Comparison of ENCODE assay signal across 15 mouse cellular contexts in the genomic region with DNA sequence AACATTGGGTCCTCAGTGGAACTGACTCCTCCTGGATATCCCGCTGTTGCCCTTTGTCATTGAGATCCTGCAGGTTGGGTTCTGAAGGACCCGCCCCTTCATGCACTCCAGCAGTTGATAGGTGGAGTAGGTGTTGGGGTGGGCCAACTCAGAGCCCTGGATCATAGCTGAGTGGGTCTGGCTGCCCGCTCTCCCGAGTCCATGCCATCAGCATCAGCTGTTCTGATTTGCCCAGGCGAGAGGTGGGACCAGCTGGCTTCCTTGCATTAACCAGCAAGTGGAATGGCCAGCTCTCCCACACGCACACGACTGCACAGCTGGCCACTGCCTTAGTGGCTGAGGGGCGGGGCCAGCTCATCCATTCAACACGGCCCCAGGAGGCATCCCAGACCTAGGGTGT. TPM values are rescaled to one million over a fixed set of nuclear protein-coding genes. Genes with fewer than 3 reads are reported as not detected.
A peak's percentile ranks its signal among the peaks of the same experiment; 100 is the strongest.
DNase-seq lines count a peak whose midpoint lies in the region; ATAC-seq and TF ChIP-seq lines count a peak whose summit lies in the region.
"Had no signal": no experiment of that assay in that cellular context is flagged by ENCODE, and none has a peak within 500 bp of the region (broad histone marks: within the 10 kb centered on the region; RNA-seq: fewer than 3 reads in every experiment).

No protein-coding gene starts in this region.

- H3K4me1 ChIP-seq in hindbrain, embryonic 11.5 days (replicated peaks; ENCODE audit: control insufficient read depth, insufficient read depth, low read length), result no peaks in the 10 kb centered on the region
- H3K4me1 ChIP-seq in hindbrain, embryonic 14.5 days (replicated peaks; ENCODE audit: control insufficient read depth, insufficient read depth, low read length), result peaks cover 4% of the 10 kb centered on the region; the same call in 1 of the 2 replicates
- H3K4me1 ChIP-seq in lung, postnatal 0 days (ENCODE audit: insufficient read depth, low read depth, low read length), result peaks cover 5% of the 10 kb centered on the region; the same call in 1 of the 2 replicates

- H3K4me3 ChIP-seq in hindbrain, embryonic 11.5 days (ENCODE audit: low read depth, low read length), result no peak overlapping the region
- no peak overlapping the region for H3K4me3 ChIP-seq in hindbrain, embryonic 14.5 days (replicated peaks; ENCODE audit: low read length)
- H3K4me3 ChIP-seq in lung, postnatal 0 days (ENCODE audit: low read depth, low read length), result no peak overlapping the region
- H3K4me3 ChIP-seq: embryonic facial prominence, embryonic 13.5 days; forebrain, embryonic 10.5 days; heart, embryonic 13.5 days; liver, embryonic 12.5 days; megakaryocyte, embryonic 14.5 days had no signal

- no peak for TF ChIP-seq CTCF in lung, postnatal 0 days (IDR thresholded peaks at IDR 0.05)

- H3K36me3 ChIP-seq in hindbrain, embryonic 11.5 days (ENCODE audit: control insufficient read depth, insufficient read depth, low read length), result no peaks in the 10 kb centered on the region
- H3K36me3 ChIP-seq in hindbrain, embryonic 14.5 days (replicated peaks; ENCODE audit: control insufficient read depth, insufficient read depth), result no peaks in the 10 kb centered on the region
- no peaks in the 10 kb centered on the region for H3K36me3 ChIP-seq in lung, postnatal 0 days (ENCODE audit: insufficient read depth, low read length)
- H3K36me3 ChIP-seq: embryonic facial prominence, embryonic 13.5 days; forebrain, embryonic 10.5 days; heart, embryonic 13.5 days; liver, embryonic 12.5 days had no signal

- H3K9ac ChIP-seq in hindbrain, embryonic 11.5 days (ENCODE audit: low read depth, low read length), result no peak overlapping the region
- H3K9ac ChIP-seq in hindbrain, embryonic 14.5 days, result no peak overlapping the region
- no peak overlapping the region for H3K9ac ChIP-seq in lung, postnatal 0 days (replicated peaks; ENCODE audit: low read depth)
- H3K9ac ChIP-seq: embryonic facial prominence, embryonic 13.5 days; heart, embryonic 13.5 days; liver, embryonic 12.5 days had no signal

- ATAC-seq in hindbrain, embryonic 11.5 days (ENCODE audit: low FRiP score), result peak; percentile 41; the same call in 1 of the 2 replicates
- no peak for ATAC-seq in hindbrain, embryonic 14.5 days (ENCODE audit: low FRiP score)
- ATAC-seq in lung, postnatal 0 days, result no peak
- ATAC-seq: liver, embryonic 12.5 days had no signal

- no peaks in the 10 kb centered on the region for H3K27me3 ChIP-seq in hindbrain, embryonic 11.5 days (ENCODE audit: control insufficient read depth, insufficient read depth, low read length)
- no peaks in the 10 kb centered on the region for H3K27me3 ChIP-seq in hindbrain, embryonic 14.5 days (ENCODE audit: control insufficient read depth, insufficient read depth, low read length)
- no peaks in the 10 kb centered on the region for H3K27me3 ChIP-seq in lung, postnatal 0 days (replicated peaks; ENCODE audit: insufficient read depth, low read length)
- H3K27me3 ChIP-seq: embryonic facial prominence, embryonic 13.5 days; heart, embryonic 13.5 days had no signal

- no peak overlapping the region for H3K4me2 ChIP-seq in hindbrain, embryonic 11.5 days (replicated peaks; ENCODE audit: low read depth, low read length)
- no peak overlapping the region for H3K4me2 ChIP-seq in hindbrain, embryonic 14.5 days (replicated peaks)
- no peak overlapping the region for H3K4me2 ChIP-seq in lung, postnatal 0 days (replicated peaks; ENCODE audit: low read depth, low read length)
- H3K4me2 ChIP-seq: embryonic facial prominence, embryonic 13.5 days; heart, embryonic 13.5 days; liver, embryonic 12.5 days had no signal

- WGBS in hindbrain, embryonic 11.5 days, result 26% methylated on average over 9 of the region's 9 CpGs
- 21% methylated on average over 9 of the region's 9 CpGs for WGBS in hindbrain, embryonic 14.5 days
- 32% methylated on average over 9 of the region's 9 CpGs for WGBS in lung, postnatal 0 days

- no peak for TF ChIP-seq EP300 in lung, postnatal 0 days (IDR thresholded peaks at IDR 0.05)

- no peak overlapping the region for H3K27ac ChIP-seq in hindbrain, embryonic 11.5 days (ENCODE audit: low read depth, low read length)
- H3K27ac ChIP-seq in hindbrain, embryonic 14.5 days, result no peak overlapping the region
- H3K27ac ChIP-seq in lung, postnatal 0 days (ENCODE audit: low read length), result no peak overlapping the region
- H3K27ac ChIP-seq: embryonic facial prominence, embryonic 13.5 days; forebrain, embryonic 10.5 days; heart, embryonic 13.5 days; liver, embryonic 12.5 days had no signal

- peak; percentile 27 for DNase-seq in hindbrain, embryonic 11.5 days (ENCODE audit: low spot score)
- no peak for DNase-seq in hindbrain, embryonic 14.5 days (ENCODE audit: low spot score)
- peak; percentile 7 for DNase-seq in lung, postnatal 0 days (ENCODE audit: low spot score)
- no peak for DNase-seq in lung, postnatal 25 days (ENCODE audit: low spot score)
- DNase-seq in R1 (ENCODE audit: low read depth, low spot score), result peak; percentile 99
- peak; percentile 28 for DNase-seq in retina, postnatal 1 day
- DNase-seq in gastrocnemius, adult 18-20 months (ENCODE audit: low spot score), result no peak
- DNase-seq: adrenal gland, postnatal 36 days; cerebellum, adult 9-11 months; right cerebral cortex, postnatal 14 days had no signal

- no peaks in the 10 kb centered on the region for H3K9me3 ChIP-seq in hindbrain, embryonic 11.5 days (ENCODE audit: control insufficient read depth, low read length)
- H3K9me3 ChIP-seq in hindbrain, embryonic 14.5 days (ENCODE audit: control insufficient read depth, low read length), result no peaks in the 10 kb centered on the region
- no peaks in the 10 kb centered on the region for H3K9me3 ChIP-seq in lung, postnatal 0 days (ENCODE audit: low read length)
- H3K9me3 ChIP-seq: embryonic facial prominence, embryonic 13.5 days; forebrain, embryonic 10.5 days; liver, embryonic 12.5 days had no signal

RNA-seq across cellular contexts. Expression of gene Nfyb, which starts 5.0 kb away (rescaled TPM):
- 60.7 and 68.2 TPM in 2 replicates for polyA plus RNA-seq in hindbrain, embryonic 11.5 days (2014; fragmentation: Nextera tagmentation; extraction: Ambion mirVana)
- 36.4 and 43.5 TPM in 2 replicates for polyA plus RNA-seq in hindbrain, embryonic 14.5 days (2014; fragmentation: Nextera tagmentation; extraction: Ambion mirVana)
- polyA plus RNA-seq in lung, postnatal 0 days (2015; fragmentation: Nextera tagmentation; extraction: Ambion mirVana), result 21.5 and 28.2 TPM in 2 replicates
- 10 to 100 TPM; 34.2 to 37.9 TPM for total RNA-seq in gastrocnemius, adult 18-20 months (2021)

Comparison
In these comparisons a context has a peak if more than half of its experiments do, and no peak if none do; other contexts are left out.
1. DNase-seq: peak in hindbrain, embryonic 11.5 days (single experiment), lung, postnatal 0 days (single experiment), R1 (single experiment) and retina, postnatal 1 day (single experiment); none in hindbrain, embryonic 14.5 days (single experiment), lung, postnatal 25 days (single experiment) and gastrocnemius, adult 18-20 months (single experiment).